Mouse (Mus musculus): ENCODE measurements around the gene Gm5926. TPM values are rescaled to one million over a fixed set of nuclear protein-coding genes. Genes with fewer than 3 reads are reported as not detected.

The Gm5926 gene
- polyA plus RNA-seq (2012; rRNA removed; ENCODE audit: low replicate concordance): not detected in 2 replicates

DNA sequence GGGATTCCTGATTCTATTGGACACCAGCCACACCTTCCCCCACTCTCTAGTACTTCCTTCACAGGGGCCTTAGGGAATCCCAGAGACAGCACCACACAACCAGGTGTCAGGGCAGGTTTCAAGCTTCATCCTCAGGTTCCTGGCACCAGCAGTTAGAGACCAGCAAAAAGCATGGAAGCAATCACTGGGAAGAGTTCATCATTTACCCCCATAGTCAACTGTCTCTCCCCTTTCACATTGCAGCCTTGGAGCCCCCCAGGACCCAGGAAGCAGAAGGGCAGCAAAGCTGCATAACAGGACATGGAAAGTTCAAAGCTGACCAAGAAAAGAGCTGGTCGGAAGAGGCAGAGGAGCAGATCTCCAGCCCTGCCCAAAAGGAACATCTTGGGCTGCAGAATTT is at the start of gene Gm5926:
Gm5926 (plus strand) TSS at position 301 of the 400 bp plus-strand sequence.

Other genes starting within 250 kb of the Gm5926 start
- not detected in 2 replicates for gene Btbd35f1, start 90.7 kb upstream of the Gm5926 start, polyA plus RNA-seq (2012; rRNA removed; ENCODE audit: low replicate concordance)
- not detected in 2 replicates for gene Btbd35f21, start 75.4 kb downstream of the Gm5926 start, polyA plus RNA-seq (2012; rRNA removed; ENCODE audit: low replicate concordance)
- gene Btbd35f30, start 243.9 kb downstream of the Gm5926 start, polyA plus RNA-seq (2012; rRNA removed; ENCODE audit: low replicate concordance): not detected in 2 replicates

Measured in duodenum, adult 2 months (tissue).